Mouse (Mus musculus) hindbrain, embryonic 13.5 days (tissue): ENCODE measurements at regions not wholly inside any gene's neighbourhood (a gene's known extent, or its start where the extent isn't known, plus 50 kb on each side); places are given as distances from the start of the nearest gene placed in this dataset.

Source experiments
- ATAC-seq: fragments of 200-750 bp; cut with Nextera tagmentation; 2 replicates; pipeline ENCODE4 v1.8.0; 2017; ENCODE audit warnings: moderate TSS enrichment; ENCODE audit not compliant: low FRiP score
- H3K27ac ChIP-seq: fragments of 300-500 bp; sonication (generic); 2 replicates; pipeline ENCODE4 v1.5.1; 2015; ENCODE audit warnings: inconsistent platforms, mild to moderate bottlenecking, moderate library complexity
- H3K27me3 ChIP-seq: fragments of 300-500 bp; sonication (generic); 2 replicates; pipeline ENCODE4 v1.6.1; 2015; ENCODE audit warnings: mild to moderate bottlenecking, inconsistent platforms
- H3K36me3 ChIP-seq: fragments of 300-500 bp; sonication (generic); 2 replicates; pipeline ENCODE4 v1.6.1; 2015; ENCODE audit warnings: mild to moderate bottlenecking, inconsistent platforms
- H3K4me1 ChIP-seq: fragments of 300-500 bp; sonication (generic); replicated peaks from 2 replicates; pipeline ENCODE4 v1.6.1; 2015; ENCODE audit warnings: inconsistent platforms
- H3K4me2 ChIP-seq: fragments of 300-500 bp; sonication (generic); 2 replicates; pipeline ENCODE4 v1.6.1; 2015; ENCODE audit warnings: inconsistent platforms, mild to moderate bottlenecking, moderate library complexity
- H3K4me3 ChIP-seq: fragments of 300-500 bp; sonication (generic); 2 replicates; pipeline ENCODE4 v1.5.1; 2015; ENCODE audit warnings: mild to moderate bottlenecking, inconsistent platforms
- H3K9ac ChIP-seq: fragments of 300-500 bp; sonication (generic); 2 replicates; pipeline ENCODE4 v1.6.1; 2015; ENCODE audit warnings: mild to moderate bottlenecking, inconsistent platforms
- H3K9me3 ChIP-seq: fragments of 300-500 bp; sonication (generic); 2 replicates; pipeline ENCODE4 v1.6.1; 2016; ENCODE audit warnings: inconsistent platforms
- WGBS: fragments of 180-500 bp; shearing (Covaris S2); methylation state at CpG from one replicate; pipeline ENCODE4 v1.1.7; 2015; 5-methylcytosine and 5-hydroxymethylcytosine counted together

GRCm38 (mm10) chr12:54273506-54273905 is 69.8 kb upstream of the Egln3 start:
- WGBS, result 90% methylated on average over 4 of the region's 4 CpGs

GRCm38 (mm10) chr12:54272696-54273095 is 69.0 kb upstream of the Egln3 start:
- 95% methylated on average over 6 of the region's 6 CpGs for WGBS
- Histone ChIP-seq H3K4me3 (no peak overlapping the region), H3K27me3 (no peaks in the 10 kb centered on the region), H3K9me3 (no peaks in the 10 kb centered on the region), H3K4me1 (no peaks in the 10 kb centered on the region), H3K27ac (no peak overlapping the region), H3K4me2 (no peak overlapping the region), H3K36me3 (no peaks in the 10 kb centered on the region), H3K9ac (no peak overlapping the region)
- no peak for ATAC-seq

More at GRCm38 (mm10) chr12:54273506-54273905, 69.8 kb upstream of the Egln3 start:
- no peak overlapping the region for H3K4me3 ChIP-seq
- ATAC-seq, result no peak
- H3K9ac ChIP-seq, result no peak overlapping the region
- H3K4me2 ChIP-seq, result no peak overlapping the region
- no peaks in the 10 kb centered on the region for H3K36me3 ChIP-seq
- no peaks in the 10 kb centered on the region for H3K27me3 ChIP-seq
- H3K4me1 ChIP-seq, result no peaks in the 10 kb centered on the region
- H3K27ac ChIP-seq, result no peak overlapping the region
- no peaks in the 10 kb centered on the region for H3K9me3 ChIP-seq

- no peak overlapping the region for H3K4me3 ChIP-seq
- no peaks in the 10 kb centered on the region for H3K36me3 ChIP-seq
- no peak overlapping the region for H3K27ac ChIP-seq
- WGBS, result 81% methylated on average over 2 of the region's 2 CpGs
- no peak overlapping the region for H3K9ac ChIP-seq
- no peak overlapping the region for H3K4me2 ChIP-seq
- no peaks in the 10 kb centered on the region for H3K9me3 ChIP-seq
- no peaks in the 10 kb centered on the region for H3K27me3 ChIP-seq
- no peaks in the 10 kb centered on the region for H3K4me1 ChIP-seq
- ATAC-seq, result no peak
Measured at GRCm38 (mm10) chr12:54272226-54272625, 68.6 kb upstream of the Egln3 start.

- Histone ChIP-seq H3K9me3 (no peaks in the 10 kb centered on the region), H3K36me3 (no peaks in the 10 kb centered on the region), H3K4me2 (no peak overlapping the region), H3K4me1 (peaks cover 15% of the 10 kb centered on the region), H3K27ac (no peak overlapping the region), H3K27me3 (no peaks in the 10 kb centered on the region), H3K4me3 (no peak overlapping the region), H3K9ac (no peak overlapping the region)
- WGBS, result 85% methylated on average over 3 of the region's 3 CpGs
- ATAC-seq, result no peak
Measured at GRCm38 (mm10) chr12:54265852-54266251, 62.2 kb upstream of the Egln3 start.

GRCm38 (mm10) chr12:54264893-54265835 is 61.5 kb upstream of the Egln3 start:
- WGBS, result 62% methylated on average over 14 of the region's 14 CpGs
- ATAC-seq, result no peak

GRCm38 (mm10) chr12:54264418-54264733 is 60.7 kb upstream of the Egln3 start:
- Histone ChIP-seq H3K27me3 (no peaks in the 10 kb centered on the region), H3K9me3 (no peaks in the 10 kb centered on the region), H3K27ac (no peak overlapping the region), H3K4me1 (peaks cover 15% of the 10 kb centered on the region), H3K4me3 (no peak overlapping the region), H3K4me2 (no peak overlapping the region), H3K36me3 (no peaks in the 10 kb centered on the region), H3K9ac (no peak overlapping the region)
- 64% methylated on average over 4 of the region's 4 CpGs for WGBS
- ATAC-seq, result no peak

More at GRCm38 (mm10) chr12:54264893-54265835, 61.5 kb upstream of the Egln3 start:
- Histone ChIP-seq H3K4me2 (no peak overlapping the region), H3K36me3 (no peaks in the 10 kb centered on the region), H3K9ac (no peak overlapping the region), H3K4me1 (peaks cover 15% of the 10 kb centered on the region), H3K4me3 (no peak overlapping the region), H3K27me3 (no peaks in the 10 kb centered on the region), H3K9me3 (no peaks in the 10 kb centered on the region), H3K27ac (no peak overlapping the region)

- peaks cover 15% of the 10 kb centered on the region for H3K4me1 ChIP-seq
- no peaks in the 10 kb centered on the region for H3K27me3 ChIP-seq
- no peaks in the 10 kb centered on the region for H3K36me3 ChIP-seq
- ATAC-seq, result no peak
- H3K4me2 ChIP-seq, result no peak overlapping the region
- H3K4me3 ChIP-seq, result no peak overlapping the region
- no peak overlapping the region for H3K27ac ChIP-seq
- 74% methylated on average over 13 of the region's 13 CpGs for whole genome bisulfite sequencing
- H3K9ac ChIP-seq, result no peak overlapping the region
- no peaks in the 10 kb centered on the region for H3K9me3 ChIP-seq
Measured at GRCm38 (mm10) chr12:54263733-54264417, 60.2 kb upstream of the Egln3 start.

GRCm38 (mm10) chr12:54262236-54263005 is 58.8 kb upstream of the Egln3 start:
- ATAC-seq, result no peak
- no peaks in the 10 kb centered on the region for H3K27me3 ChIP-seq
- no peak overlapping the region for H3K4me3 ChIP-seq
- 85% methylated on average over 11 of the region's 11 CpGs for WGBS
- H3K9me3 ChIP-seq, result no peaks in the 10 kb centered on the region
- peaks cover 18% of the 10 kb centered on the region for H3K4me1 ChIP-seq
- H3K36me3 ChIP-seq, result no peaks in the 10 kb centered on the region
- no peak overlapping the region for H3K4me2 ChIP-seq
- H3K27ac ChIP-seq, result no peak overlapping the region
- no peak overlapping the region for H3K9ac ChIP-seq

GRCm38 (mm10) chr12:54261426-54261825 is 57.8 kb upstream of the Egln3 start:
- H3K4me2 ChIP-seq, result no peak overlapping the region
- H3K4me3 ChIP-seq, result no peak overlapping the region
- no peak overlapping the region for H3K9ac ChIP-seq
- H3K27ac ChIP-seq, result no peak overlapping the region
- no peaks in the 10 kb centered on the region for H3K36me3 ChIP-seq
- no peaks in the 10 kb centered on the region for H3K9me3 ChIP-seq
- no peaks in the 10 kb centered on the region for H3K27me3 ChIP-seq
- ATAC-seq, result no peak
- WGBS, result 85% methylated on average over 5 of the region's 5 CpGs
- H3K4me1 ChIP-seq, result peaks cover 18% of the 10 kb centered on the region

GRCm38 (mm10) chr12:54260502-54260901 is 56.8 kb upstream of the Egln3 start:
- no peaks in the 10 kb centered on the region for H3K27me3 ChIP-seq
- 85% methylated on average over 6 of the region's 6 CpGs for WGBS
- H3K27ac ChIP-seq, result no peak overlapping the region
- no peaks in the 10 kb centered on the region for H3K36me3 ChIP-seq
- no peaks in the 10 kb centered on the region for H3K9me3 ChIP-seq
- ATAC-seq, result no peak
- H3K4me2 ChIP-seq, result no peak overlapping the region
- no peak overlapping the region for H3K9ac ChIP-seq
- H3K4me3 ChIP-seq, result no peak overlapping the region
- H3K4me1 ChIP-seq, result peaks cover 18% of the 10 kb centered on the region

- Histone ChIP-seq H3K4me2 (no peak overlapping the region), H3K9me3 (no peaks in the 10 kb centered on the region), H3K36me3 (no peaks in the 10 kb centered on the region), H3K4me1 (0 out of 2 replicates have a peak, but pooled peaks cover 3% of the 10 kb centered on the region), H3K27ac (no peak overlapping the region), H3K27me3 (no peaks in the 10 kb centered on the region), H3K4me3 (no peak overlapping the region), H3K9ac (no peak overlapping the region)
- ATAC-seq, result no peak
- 55% methylated on average over 7 of the region's 7 CpGs for WGBS
Measured at GRCm38 (mm10) chr12:54257776-54258433, 54.2 kb upstream of the Egln3 start.
